Mouse (Mus musculus) lung, postnatal 0 days (tissue): ENCODE measurements around the gene Tex12. TPM values are rescaled to one million over a fixed set of nuclear protein-coding genes. Genes with fewer than 3 reads are reported as not detected.

ENCODE experiments used
- ATAC-seq: fragments of 200-750 bp; cut with Nextera tagmentation; 2 replicates; pipeline ENCODE4 v1.8.0; 2017; ENCODE audit warnings: moderate library complexity
- DNase-seq: peaks from one replicate; pipeline ENCODE4 v3.0.0-alpha.2; 2016; ENCODE audit warnings: low spot score
- H3K27ac ChIP-seq: fragments of 300-500 bp; sonication (generic); 2 replicates; pipeline ENCODE4 v1.5.1; 2014; ENCODE audit warnings: antibody characterized with exemption, mild to moderate bottlenecking, low read length, mixed read lengths
- H3K27me3 ChIP-seq: fragments of 300-500 bp; sonication (generic); replicated peaks from 2 replicates; pipeline ENCODE4 v1.6.1; 2014; ENCODE audit warnings: low read length, mixed read lengths; ENCODE audit not compliant: insufficient read depth
- H3K36me3 ChIP-seq: fragments of 300-500 bp; sonication (generic); 2 replicates; pipeline ENCODE4 v1.6.1; 2014; ENCODE audit warnings: low read length, mixed read lengths; ENCODE audit not compliant: insufficient read depth
- H3K4me1 ChIP-seq: fragments of 300-500 bp; sonication (generic); 2 replicates; pipeline ENCODE4 v1.6.1; 2014; ENCODE audit warnings: antibody characterized with exemption, low read depth, low read length, mixed read lengths; ENCODE audit not compliant: insufficient read depth
- H3K4me2 ChIP-seq: fragments of 300-500 bp; sonication (generic); replicated peaks from 2 replicates; pipeline ENCODE4 v1.6.1; 2014; ENCODE audit warnings: low read depth, mild to moderate bottlenecking, low read length, moderate library complexity, mixed read lengths
- H3K4me3 ChIP-seq: fragments of 300-500 bp; sonication (generic); 2 replicates; pipeline ENCODE4 v1.5.1; 2014; ENCODE audit warnings: low read depth, low read length
- H3K9ac ChIP-seq: fragments of 300-500 bp; sonication (generic); replicated peaks from 2 replicates; pipeline ENCODE4 v1.6.1; 2014; ENCODE audit warnings: low read depth, mild to moderate bottlenecking
- H3K9me3 ChIP-seq: fragments of 300-500 bp; sonication (generic); 2 replicates; pipeline ENCODE4 v1.6.1; 2016; ENCODE audit warnings: low read length, mixed read lengths
- CTCF ChIP-seq: IDR thresholded peaks from 2 replicates; pipeline ENCODE4 v1.5.1; 2016; ENCODE audit warnings: antibody characterized with exemption, mild to moderate bottlenecking
- EP300 ChIP-seq: IDR thresholded peaks from 2 replicates; pipeline ENCODE4 v1.6.1; 2016; ENCODE audit warnings: antibody characterized with exemption, mild to moderate bottlenecking, control low read depth
- WGBS: fragments of 180-500 bp; shearing (Covaris S2); extraction: QIAGEN DNeasy Blood & Tissue Kit; methylation state at CpG from one replicate; pipeline ENCODE4 v1.1.7; 2014; 5-methylcytosine and 5-hydroxymethylcytosine counted together
- polyA plus RNA-seq: library from polyadenylated mRNA; unstranded; fragments of >200 nt; fragmentation: Nextera tagmentation; extraction: Ambion mirVana; gene quantifications from 2 replicates; pipeline ENCODE4 v1.2.1, GENCODE M21; 2015

Tex12 gene
- polyA plus RNA-seq, 1 experiment from 2014 or later: not detected

DNA sequence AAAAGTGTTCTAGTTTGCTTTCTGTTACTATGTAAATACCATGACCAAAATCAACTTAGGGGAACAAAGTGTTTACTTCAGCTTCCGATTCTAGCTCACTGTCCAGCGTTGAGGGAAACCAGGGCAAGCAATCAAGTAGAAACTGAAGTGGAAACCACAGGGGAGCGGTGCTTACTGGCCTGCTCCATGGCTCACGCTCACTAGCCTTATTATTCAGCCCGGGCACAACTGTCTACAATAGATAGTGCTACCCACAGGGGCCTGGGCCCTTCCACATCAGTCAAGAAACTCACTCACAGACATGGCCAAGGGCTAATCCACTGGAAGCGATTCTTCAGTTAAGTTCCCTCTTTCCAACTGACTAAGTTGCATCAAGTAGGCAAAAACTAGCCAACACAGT, 40.4 kb upstream of the Tex12 start:
- H3K4me1 ChIP-seq: peaks cover 18% of the 10 kb centered on the region; the same call in 1 of the 2 replicates
- no peak overlapping the region for H3K4me2 ChIP-seq
- H3K27me3 ChIP-seq: no peaks in the 10 kb centered on the region
- H3K36me3 ChIP-seq: peaks cover 17% of the 10 kb centered on the region; the same call in 1 of the 2 replicates
- 70% methylated on average over 6 of the region's 6 CpGs for WGBS
- DNase-seq: no peak
- no peaks in the 10 kb centered on the region for H3K9me3 ChIP-seq
- H3K9ac ChIP-seq: no peak overlapping the region
- no peak overlapping the region for H3K4me3 ChIP-seq
- TF ChIP-seq CTCF (no peak), EP300 (no peak)
- ATAC-seq: no peak
- H3K27ac ChIP-seq: no peak overlapping the region

DNA sequence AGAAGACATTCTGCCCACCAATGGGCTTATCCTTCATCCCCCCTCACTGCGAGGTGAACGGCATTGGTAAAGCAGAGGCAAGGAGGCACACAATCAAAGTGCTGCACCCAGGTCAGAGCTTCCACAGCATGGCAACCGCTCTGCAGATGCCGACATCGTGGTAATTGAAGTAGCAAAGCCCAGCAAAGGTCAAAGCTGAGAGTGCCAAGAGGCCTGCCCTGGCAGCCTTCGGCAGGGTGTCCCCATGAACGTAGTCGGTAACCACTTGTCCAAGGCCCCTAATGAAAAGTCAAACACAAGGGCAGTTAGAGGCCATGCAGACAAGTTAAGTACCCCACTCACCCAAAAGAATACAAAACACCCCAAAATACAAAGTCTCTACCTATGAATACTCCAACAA, 35.8 kb upstream of the Tex12 start:
- DNase-seq: no peak
- no peak overlapping the region for H3K27ac ChIP-seq

DNA sequence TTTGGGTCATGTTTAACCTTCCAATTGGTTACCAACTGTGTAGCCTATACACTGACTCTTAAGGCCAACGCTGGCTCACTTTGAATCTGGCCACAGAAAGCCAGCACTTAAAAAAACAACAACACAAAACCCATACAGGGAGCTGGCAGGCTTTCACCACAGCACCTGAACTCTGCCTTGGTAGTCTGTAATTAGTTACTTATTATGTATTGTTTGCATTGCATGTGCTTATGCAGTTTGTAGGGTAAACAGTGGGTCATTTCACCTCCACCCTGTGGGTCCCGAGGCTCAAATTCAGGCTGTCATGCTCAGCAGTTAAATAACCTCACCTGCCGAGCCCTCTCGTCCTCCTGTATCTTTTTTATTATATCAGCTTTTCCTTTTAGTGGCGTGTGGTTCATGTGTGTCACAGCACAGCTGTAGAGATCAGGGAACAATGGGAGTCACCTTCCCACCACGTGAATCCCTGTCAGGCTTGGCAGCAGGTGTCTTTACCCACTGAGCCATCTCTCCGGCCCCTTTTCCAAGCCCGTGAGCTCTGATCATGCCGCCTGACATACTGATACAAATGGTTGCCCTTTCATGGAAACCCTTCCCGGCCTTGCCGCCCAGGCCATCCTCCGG, 33.8 kb upstream of the Tex12 start:
- Histone ChIP-seq H3K27me3 (no peaks in the 10 kb centered on the region), H3K27ac (no peak overlapping the region), H3K4me1 (no peaks in the 10 kb centered on the region), H3K9ac (no peak overlapping the region), H3K4me2 (no peak overlapping the region), H3K4me3 (no peak overlapping the region), H3K9me3 (no peaks in the 10 kb centered on the region), H3K36me3 (peaks cover 23% of the 10 kb centered on the region; the same call in 1 of the 2 replicates)
- DNase-seq (peak; percentile 14), ATAC-seq (peak; percentile 33)
- 66% methylated on average over 12 of the region's 12 CpGs for WGBS
- TF ChIP-seq CTCF (no peak), EP300 (no peak)

More for the DNA sequence above, 35.8 kb upstream of the Tex12 start:
- H3K4me3 ChIP-seq: no peak overlapping the region
- H3K36me3 ChIP-seq: peaks cover 23% of the 10 kb centered on the region; the same call in 1 of the 2 replicates
- no peak overlapping the region for H3K9ac ChIP-seq
- no peaks in the 10 kb centered on the region for H3K9me3 ChIP-seq
- WGBS: 90% methylated on average over 8 of the region's 8 CpGs
- peaks cover under 1% of the 10 kb centered on the region; the same call in 1 of the 2 replicates for H3K4me1 ChIP-seq
- TF ChIP-seq CTCF (no peak), EP300 (no peak)
- H3K4me2 ChIP-seq: no peak overlapping the region
- no peak for ATAC-seq
- no peaks in the 10 kb centered on the region for H3K27me3 ChIP-seq

DNA sequence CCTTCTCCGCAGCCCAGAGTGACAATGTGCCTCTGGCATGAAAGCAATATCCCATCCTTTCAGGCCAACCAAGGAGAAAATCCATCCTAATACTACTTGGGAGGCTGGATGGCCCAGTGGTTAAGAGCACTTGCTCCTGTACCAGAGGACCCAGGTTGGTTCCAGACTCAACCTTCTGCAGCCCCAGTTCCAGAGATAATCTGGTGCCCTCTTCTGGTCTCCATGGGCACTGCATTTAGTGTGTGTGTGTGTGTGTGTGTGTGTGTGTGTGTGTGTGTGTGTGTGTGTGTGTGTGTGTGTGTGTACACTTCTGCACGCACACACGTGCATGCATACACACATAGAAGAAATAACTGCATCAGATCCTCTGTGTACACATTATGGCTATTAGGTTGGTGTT, 32.4 kb upstream of the Tex12 start:
- no peak for ATAC-seq
- DNase-seq: peak; percentile 24

DNA sequence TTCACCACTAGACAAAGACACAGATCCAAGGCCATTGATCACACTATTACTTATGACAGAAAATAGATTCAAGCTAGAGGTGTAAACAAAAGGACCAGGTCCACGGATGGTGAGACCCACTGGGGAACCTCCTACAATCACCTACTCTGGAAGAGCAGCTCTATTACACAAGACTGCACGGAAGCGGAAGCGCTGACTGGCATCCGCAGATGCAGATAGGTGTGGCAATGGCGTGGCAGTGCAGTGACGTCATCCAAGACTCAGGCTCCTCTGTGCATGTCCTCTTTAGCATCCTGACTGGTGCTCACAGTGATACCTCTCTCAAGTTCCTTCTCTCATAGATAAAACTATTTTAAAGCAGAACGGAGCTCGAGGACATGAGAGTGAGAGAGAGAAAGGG, 31.8 kb upstream of the Tex12 start:
- ATAC-seq (no peak), DNase-seq (peak; percentile 23)
- no peak for TF ChIP-seq CTCF
- TF ChIP-seq EP300: no peak
- Histone ChIP-seq H3K4me2 (no peak overlapping the region), H3K4me3 (no peak overlapping the region), H3K36me3 (peaks cover 17% of the 10 kb centered on the region; the same call in 1 of the 2 replicates), H3K27me3 (no peaks in the 10 kb centered on the region), H3K9ac (no peak overlapping the region), H3K9me3 (no peaks in the 10 kb centered on the region), H3K4me1 (no peaks in the 10 kb centered on the region), H3K27ac (no peak overlapping the region)
- 84% methylated on average over 9 of the region's 9 CpGs for WGBS

More for the DNA sequence above, 32.4 kb upstream of the Tex12 start:
- no peak overlapping the region for H3K9ac ChIP-seq
- no peaks in the 10 kb centered on the region for H3K27me3 ChIP-seq
- 62% methylated on average over 3 of the region's 3 CpGs for WGBS
- H3K4me3 ChIP-seq: no peak overlapping the region
- H3K27ac ChIP-seq: no peak overlapping the region
- no peaks in the 10 kb centered on the region for H3K4me1 ChIP-seq
- TF ChIP-seq CTCF (peak; percentile 70), EP300 (no peak)
- no peaks in the 10 kb centered on the region for H3K9me3 ChIP-seq
- H3K4me2 ChIP-seq: no peak overlapping the region
- H3K36me3 ChIP-seq: peaks cover 23% of the 10 kb centered on the region; the same call in 1 of the 2 replicates

DNA sequence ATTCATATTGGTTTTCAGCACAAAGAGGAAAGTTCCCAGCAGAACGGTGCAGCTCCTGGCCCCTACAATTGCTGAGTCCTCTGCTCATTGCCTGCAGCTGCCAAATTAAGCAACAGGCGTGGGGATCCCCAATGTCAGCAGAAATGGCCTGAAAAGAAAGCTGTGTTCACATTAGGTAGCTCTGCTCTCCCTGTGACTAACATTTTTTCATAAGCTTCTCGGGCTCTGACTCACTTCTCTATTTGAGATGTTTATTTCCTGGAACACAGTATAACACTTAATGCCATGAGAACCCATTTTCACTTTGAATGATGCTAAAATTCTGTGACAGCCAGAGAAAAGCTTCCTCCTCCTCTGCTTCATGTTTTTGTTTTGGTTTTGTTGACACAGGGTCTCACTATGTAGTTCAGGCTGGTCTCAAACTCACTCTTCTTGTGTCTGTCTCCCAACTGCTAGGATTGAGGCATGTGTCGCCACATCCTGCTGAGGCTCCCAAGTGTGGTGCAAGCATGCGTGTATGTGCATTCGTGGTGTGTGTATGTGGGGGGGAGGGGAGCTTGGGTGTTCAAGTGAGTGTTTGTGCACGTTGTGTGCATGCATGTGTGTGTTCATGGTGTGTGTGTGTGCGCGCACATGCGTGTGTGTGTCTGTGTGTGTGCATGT, 29.9 kb upstream of the Tex12 start:
- Histone ChIP-seq H3K36me3 (0 out of 2 replicates have a peak, but pooled peaks cover 3% of the 10 kb centered on the region), H3K9ac (no peak overlapping the region), H3K9me3 (no peaks in the 10 kb centered on the region), H3K27me3 (no peaks in the 10 kb centered on the region), H3K4me3 (no peak overlapping the region), H3K27ac (peak overlapping the region; percentile 47; the same call in 1 of the 2 replicates), H3K4me1 (no peaks in the 10 kb centered on the region), H3K4me2 (no peak overlapping the region)
- ATAC-seq (peak; percentile 57), DNase-seq (peak; percentile 76)
- TF ChIP-seq EP300 (no peak), CTCF (no peak)
- WGBS: 65% methylated on average over 10 of the region's 10 CpGs
